Mouse (Mus musculus) ES-Bruce4 (cell line): ENCODE measurements around the gene Eif4e3. TPM values are rescaled to one million over a fixed set of nuclear protein-coding genes. Genes with fewer than 3 reads are reported as not detected.

Experiments
- H3K27ac ChIP-seq: 2 replicates; pipeline ENCODE4 v1.5.1; 2012; ENCODE audit warnings: low read length, inconsistent platforms; ENCODE audit not compliant: insufficient read depth
- H3K27me3 ChIP-seq: 2 replicates; pipeline ENCODE4 v1.6.1; 2012; ENCODE audit warnings: mild to moderate bottlenecking, low read length, inconsistent platforms; ENCODE audit not compliant: control insufficient read depth, poor library complexity, insufficient read depth, severe bottlenecking
- H3K36me3 ChIP-seq: 2 replicates; pipeline ENCODE4 v1.6.1; 2012; ENCODE audit warnings: inconsistent platforms, mild to moderate bottlenecking, low read length, moderate library complexity; ENCODE audit not compliant: control insufficient read depth, poor library complexity, insufficient read depth, severe bottlenecking
- H3K4me1 ChIP-seq: one replicate; pipeline ENCODE4 v1.8.1; 2011; ENCODE audit warnings: low read length; ENCODE audit not compliant: control insufficient read depth, insufficient read depth
- H3K4me3 ChIP-seq: 2 replicates; pipeline ENCODE4 v1.5.1; 2011; ENCODE audit warnings: low read depth, mild to moderate bottlenecking, low read length
- H3K9ac ChIP-seq: 2 replicates; pipeline ENCODE4 v1.6.1; 2012; ENCODE audit warnings: low read depth, mild to moderate bottlenecking, inconsistent platforms; ENCODE audit not compliant: poor library complexity, severe bottlenecking
- H3K9me3 ChIP-seq: replicated peaks from 2 replicates; pipeline ENCODE4 v1.6.1; 2012; ENCODE audit warnings: mild to moderate bottlenecking, low read length, inconsistent platforms; ENCODE audit not compliant: control insufficient read depth, poor library complexity, insufficient read depth, severe bottlenecking
- CTCF ChIP-seq: IDR thresholded peaks from one replicate; pipeline ENCODE4 v1.8.1; 2011; ENCODE audit warnings: low read depth, low read length
- EP300 ChIP-seq: IDR thresholded peaks from 2 replicates; pipeline ENCODE4 v1.6.1; 2011; ENCODE audit warnings: low read depth, low read length; ENCODE audit not compliant: insufficient read depth
- POLR2A ChIP-seq: IDR thresholded peaks from one replicate; pipeline ENCODE4 v1.8.1; 2011; ENCODE audit warnings: low read length; ENCODE audit not compliant: insufficient read depth
- polyA plus RNA-seq: library from polyadenylated mRNA; stranded (reverse); fragments of >200 nt; gene quantifications from 2 replicates; pipeline ENCODE4 v1.2.4, GENCODE M21; 2011; ENCODE audit warnings: low read depth; ENCODE audit not compliant: missing spikeins, insufficient read depth, insufficient read length

The Eif4e3 gene
- polyA plus RNA-seq, 1 experiment, result 8.6 TPM

- Histone ChIP-seq H3K4me3 (no peak overlapping the region), H3K36me3 (no peaks in the 10 kb centered on the region), H3K27ac (no peak overlapping the region), H3K9ac (no peak overlapping the region), H3K4me1 (peaks cover 4% of the 10 kb centered on the region), H3K9me3 (no peaks in the 10 kb centered on the region), H3K27me3 (no peaks in the 10 kb centered on the region)
- TF ChIP-seq POLR2A (no peak), CTCF (peak; percentile 62), EP300 (no peak)
Observed at GRCm38 (mm10) chr6:99623641-99624040, 42.9 kb downstream of the Eif4e3 start.

GRCm38 (mm10) chr6:99621167-99621566 is 45.4 kb downstream of the Eif4e3 start:
- Histone ChIP-seq H3K4me1 (peaks cover 7% of the 10 kb centered on the region), H3K27me3 (no peaks in the 10 kb centered on the region), H3K27ac (no peak overlapping the region), H3K36me3 (no peaks in the 10 kb centered on the region), H3K4me3 (no peak overlapping the region), H3K9ac (no peak overlapping the region), H3K9me3 (no peaks in the 10 kb centered on the region)
- TF ChIP-seq CTCF (no peak), EP300 (no peak), POLR2A (no peak)

- Histone ChIP-seq H3K9ac (no peak overlapping the region), H3K27me3 (no peaks in the 10 kb centered on the region), H3K4me3 (no peak overlapping the region), H3K9me3 (no peaks in the 10 kb centered on the region), H3K36me3 (no peaks in the 10 kb centered on the region), H3K27ac (no peak overlapping the region), H3K4me1 (peaks cover 7% of the 10 kb centered on the region)
- TF ChIP-seq CTCF (no peak), EP300 (no peak), POLR2A (no peak)
Observed at GRCm38 (mm10) chr6:99620471-99620870, 46.1 kb downstream of the Eif4e3 start.

- Histone ChIP-seq H3K4me1 (peaks cover 7% of the 10 kb centered on the region), H3K27ac (no peak overlapping the region), H3K4me3 (no peak overlapping the region), H3K36me3 (no peaks in the 10 kb centered on the region), H3K9ac (no peak overlapping the region), H3K9me3 (no peaks in the 10 kb centered on the region), H3K27me3 (no peaks in the 10 kb centered on the region)
- TF ChIP-seq POLR2A (no peak), CTCF (no peak), EP300 (no peak)
Observed at GRCm38 (mm10) chr6:99619964-99620363, 46.6 kb downstream of the Eif4e3 start.

GRCm38 (mm10) chr6:99619466-99619865 is 47.1 kb downstream of the Eif4e3 start:
- no peaks in the 10 kb centered on the region for H3K27me3 ChIP-seq
- no peak overlapping the region for H3K27ac ChIP-seq
- H3K36me3 ChIP-seq, result no peaks in the 10 kb centered on the region

GRCm38 (mm10) chr6:99617867-99618266 is 48.7 kb downstream of the Eif4e3 start:
- Histone ChIP-seq H3K9ac (no peak overlapping the region), H3K36me3 (no peaks in the 10 kb centered on the region), H3K4me3 (no peak overlapping the region), H3K27me3 (no peaks in the 10 kb centered on the region), H3K27ac (no peak overlapping the region), H3K9me3 (no peaks in the 10 kb centered on the region), H3K4me1 (peaks cover 5% of the 10 kb centered on the region)
- no peak for TF ChIP-seq EP300
- TF ChIP-seq POLR2A, result no peak

More at GRCm38 (mm10) chr6:99619466-99619865, 47.1 kb downstream of the Eif4e3 start:
- H3K9ac ChIP-seq, result no peak overlapping the region
- TF ChIP-seq CTCF (no peak), POLR2A (no peak), EP300 (no peak)
- H3K4me3 ChIP-seq, result no peak overlapping the region
- H3K9me3 ChIP-seq, result no peaks in the 10 kb centered on the region
- peaks cover 7% of the 10 kb centered on the region for H3K4me1 ChIP-seq
